Mouse (Mus musculus): ENCODE data around the gene Lman2l.

GRCm38 (mm10) chr1:36446106-36446824 is 1.2 kb upstream of the Lman2l start:
- TF ChIP-seq EP300 (IDR thresholded peaks at IDR 0.05; ENCODE audit: low read depth in 1 of 2, low read length in 2 of 2) (peak in 1 of 2 experiments; percentile 5; a peak in 1 of 4 replicates), CTCF (IDR thresholded peaks at IDR 0.05 in 2 of 3, conservative IDR thresholded peaks at IDR 0.05 in 1 of 3; ENCODE audit: control insufficient read depth in 1 of 3, insufficient read depth in 1 of 3, low read depth in 2 of 3, low read length in 3 of 3, poor library complexity in 1 of 3, severe bottlenecking in 1 of 3) (no peak), GATA1 (IDR thresholded peaks at IDR 0.05; ENCODE audit: low read depth, low read length) (no peak), USF1 (IDR thresholded peaks at IDR 0.05; ENCODE audit: low read depth, low read length) (no peak), ETS1 (IDR thresholded peaks at IDR 0.05; ENCODE audit: low read depth, low read length) (no peak), POLR2A (IDR thresholded peaks at IDR 0.05; ENCODE audit: control insufficient read depth in 1 of 2, insufficient read depth in 1 of 2, low read depth in 1 of 2, low read length in 2 of 2, poor library complexity in 1 of 2) (peak; percentile 55 to 74; a peak in 2 of 4 replicates), CHD2 (IDR thresholded peaks at IDR 0.05; ENCODE audit: low read length) (no peak), ZC3H11A (IDR thresholded peaks at IDR 0.05; ENCODE audit: low read depth, low read length) (no peak), JUND (IDR thresholded peaks at IDR 0.05; ENCODE audit: low read depth, low read length) (no peak), TBP (IDR thresholded peaks at IDR 0.05; ENCODE audit: low read depth, low read length) (peak; percentile 59), KAT2A (conservative IDR thresholded peaks at IDR 0.05; ENCODE audit: low read depth, low read length) (no peak)
